Mouse (Mus musculus): ENCODE data around the gene Ccdc85c. TPM values are rescaled to one million over a fixed set of nuclear protein-coding genes. Genes with fewer than 3 reads are reported as not detected.

The Ccdc85c gene
- total RNA-seq, 2 experiments from 2014 or later: 7.3 to 8.4 TPM

DNA sequence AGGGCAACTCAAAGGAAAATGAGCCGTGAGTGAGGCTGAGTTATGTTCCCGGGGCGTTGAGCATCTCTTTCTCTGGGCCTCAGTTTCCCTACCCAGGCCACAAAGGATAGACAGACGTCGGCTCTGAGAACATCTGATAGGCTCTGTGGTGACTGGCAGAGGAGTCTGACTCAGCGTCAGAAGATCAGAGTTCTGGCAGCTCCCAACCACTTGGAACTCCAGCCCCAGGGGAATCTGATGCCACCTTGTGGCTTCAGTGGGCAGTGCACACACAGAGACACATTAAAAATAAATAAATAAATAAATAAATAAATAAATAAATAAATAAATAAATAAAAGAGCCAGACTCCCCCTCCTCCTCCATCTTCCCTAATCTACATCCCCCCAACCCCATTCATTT is 21.8 kb upstream of the Ccdc85c start:
- DNase-seq (ENCODE audit: low spot score in 2 of 2): no peak

DNA sequence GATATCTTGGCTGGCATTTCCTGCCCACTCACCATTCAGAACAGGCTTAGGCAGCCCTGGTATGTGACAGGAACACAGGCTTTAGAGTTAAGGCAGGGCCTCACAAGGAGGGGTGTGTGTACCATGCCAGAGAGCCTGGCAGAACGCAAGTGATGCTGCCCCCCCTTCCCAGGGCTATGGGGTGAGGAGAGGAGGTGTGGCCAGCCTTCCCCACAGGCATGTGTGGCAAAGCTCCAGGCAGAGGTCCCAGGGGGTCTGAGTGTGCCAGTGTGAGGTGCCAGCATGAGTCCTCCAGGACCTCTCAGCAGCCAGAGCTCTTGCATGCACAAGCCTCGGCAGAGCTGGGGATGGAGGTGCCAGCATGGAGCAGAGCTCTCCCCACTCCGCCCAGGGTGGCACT is 19.4 kb upstream of the Ccdc85c start:
- DNase-seq (ENCODE audit: low spot score in 2 of 2): no peak

DNA sequence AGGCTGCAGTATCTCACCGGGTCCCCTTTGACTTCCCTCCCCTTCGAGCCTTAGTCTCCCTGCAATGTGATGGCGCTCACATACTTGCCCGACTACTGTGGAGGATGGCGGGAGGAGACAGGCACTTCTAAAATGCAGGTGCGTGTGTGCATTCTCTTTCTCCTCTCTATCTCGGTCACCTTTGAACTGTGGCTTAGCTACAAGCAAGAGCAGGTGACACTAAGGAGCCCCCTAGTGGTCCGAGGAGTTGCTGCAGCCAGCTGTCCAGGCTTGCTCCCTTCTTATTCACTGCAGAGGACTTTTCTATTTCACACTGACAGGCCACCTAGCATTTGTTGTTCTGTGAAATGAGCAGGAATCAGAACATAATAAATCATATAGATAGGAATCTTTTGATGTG is 17.7 kb upstream of the Ccdc85c start:
- DNase-seq (ENCODE audit: low spot score in 2 of 2): peak; percentile 65 to 67

DNA sequence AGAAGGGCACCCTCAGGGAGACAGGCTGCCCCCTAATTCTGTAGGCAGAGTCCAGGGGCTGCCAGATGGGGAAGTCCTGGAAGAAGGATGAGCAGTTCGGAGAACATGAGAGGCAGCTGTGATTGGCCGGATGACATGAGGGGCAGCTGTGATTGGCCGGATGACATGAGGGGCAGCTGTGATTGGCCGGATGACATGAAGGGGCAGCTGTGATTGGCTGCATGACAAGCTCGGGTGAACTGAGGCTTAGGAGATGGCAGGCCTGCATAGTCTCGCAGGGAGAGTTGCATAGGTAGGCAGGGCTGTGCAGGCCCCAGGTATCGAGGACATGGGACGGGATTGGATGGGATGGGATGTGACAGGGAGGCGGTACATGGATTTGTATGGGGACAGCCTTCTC is 17.2 kb upstream of the Ccdc85c start:
- no peak for DNase-seq (ENCODE audit: low spot score in 2 of 2)

DNA sequence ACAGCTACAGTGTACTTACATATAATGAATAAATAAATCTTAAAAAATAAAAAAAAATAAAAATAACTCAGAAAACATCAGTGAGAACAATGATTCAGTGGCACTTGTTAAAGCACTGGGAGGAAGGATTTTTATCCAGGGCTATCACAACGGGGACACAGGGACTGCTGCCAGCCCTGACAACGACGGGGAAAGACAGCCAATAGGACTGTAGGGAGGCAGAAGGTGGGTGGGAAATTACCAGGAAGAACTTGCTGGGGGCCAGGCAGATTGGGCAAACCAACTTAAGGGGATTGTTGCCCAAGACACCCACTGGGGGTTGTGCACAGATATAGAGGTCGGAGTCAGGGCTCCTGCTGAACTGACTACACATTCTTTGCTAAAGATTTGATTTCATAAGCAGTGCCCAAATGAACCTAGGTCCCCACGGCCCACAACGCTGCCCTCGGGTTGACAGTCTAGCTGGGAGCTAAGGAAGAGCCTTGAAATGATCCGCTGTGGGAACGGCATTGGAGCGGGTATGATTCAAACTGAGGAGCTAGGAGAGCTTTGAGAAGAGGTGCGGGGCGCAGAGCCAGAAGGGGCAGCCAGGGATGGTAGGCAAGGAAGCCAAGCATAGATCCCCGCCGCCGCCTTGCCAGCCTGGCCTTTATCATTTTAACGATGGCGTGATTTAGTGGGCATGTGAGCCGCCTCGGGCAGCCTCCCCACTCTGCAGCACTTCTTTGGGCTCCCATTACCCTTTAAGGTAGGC is 13.1 kb upstream of the Ccdc85c start:
- no peak for DNase-seq (ENCODE audit: low spot score in 2 of 2)

DNA sequence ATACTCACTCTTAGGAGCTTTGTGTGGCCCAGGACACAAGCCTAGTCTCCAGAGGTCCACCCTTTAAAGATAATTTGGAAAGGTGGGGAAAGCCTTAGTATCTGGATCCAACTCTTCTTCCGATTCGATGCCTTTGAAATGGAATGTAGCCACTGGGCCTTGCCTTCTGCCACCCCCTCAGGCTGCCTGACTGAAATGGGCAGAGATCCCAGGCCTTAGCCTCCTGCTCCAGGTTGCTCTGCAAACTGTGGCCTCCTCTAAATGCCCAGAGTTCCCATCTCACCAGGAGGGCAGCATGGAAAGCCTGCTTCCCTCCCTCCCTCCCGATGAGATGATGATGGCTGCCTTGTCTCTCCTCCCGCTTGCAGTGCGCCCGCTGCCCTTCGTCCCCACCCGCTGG is 11.8 kb upstream of the Ccdc85c start:
- DNase-seq (ENCODE audit: low spot score in 2 of 2): no peak

DNA sequence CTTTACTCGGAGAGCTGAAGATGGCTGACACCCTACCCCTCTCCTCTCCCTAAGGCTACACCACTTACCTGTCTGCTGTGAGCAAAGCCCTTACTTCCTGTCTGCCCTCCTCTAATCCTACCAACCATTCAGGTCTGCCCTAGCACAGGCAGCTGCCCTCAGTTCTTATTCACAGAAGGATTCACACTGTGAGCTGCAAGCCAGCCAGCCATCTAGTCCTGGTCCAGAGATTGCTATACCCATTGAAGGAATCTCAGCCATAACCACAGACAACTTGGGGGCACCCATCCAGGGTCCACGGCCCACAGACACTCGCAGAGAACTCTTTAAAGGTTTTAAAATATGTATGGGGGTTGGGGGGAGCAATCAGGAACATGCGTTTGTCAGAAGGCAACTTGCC is 11.2 kb upstream of the Ccdc85c start:
- no peak for DNase-seq (ENCODE audit: low spot score in 2 of 2)

DNA sequence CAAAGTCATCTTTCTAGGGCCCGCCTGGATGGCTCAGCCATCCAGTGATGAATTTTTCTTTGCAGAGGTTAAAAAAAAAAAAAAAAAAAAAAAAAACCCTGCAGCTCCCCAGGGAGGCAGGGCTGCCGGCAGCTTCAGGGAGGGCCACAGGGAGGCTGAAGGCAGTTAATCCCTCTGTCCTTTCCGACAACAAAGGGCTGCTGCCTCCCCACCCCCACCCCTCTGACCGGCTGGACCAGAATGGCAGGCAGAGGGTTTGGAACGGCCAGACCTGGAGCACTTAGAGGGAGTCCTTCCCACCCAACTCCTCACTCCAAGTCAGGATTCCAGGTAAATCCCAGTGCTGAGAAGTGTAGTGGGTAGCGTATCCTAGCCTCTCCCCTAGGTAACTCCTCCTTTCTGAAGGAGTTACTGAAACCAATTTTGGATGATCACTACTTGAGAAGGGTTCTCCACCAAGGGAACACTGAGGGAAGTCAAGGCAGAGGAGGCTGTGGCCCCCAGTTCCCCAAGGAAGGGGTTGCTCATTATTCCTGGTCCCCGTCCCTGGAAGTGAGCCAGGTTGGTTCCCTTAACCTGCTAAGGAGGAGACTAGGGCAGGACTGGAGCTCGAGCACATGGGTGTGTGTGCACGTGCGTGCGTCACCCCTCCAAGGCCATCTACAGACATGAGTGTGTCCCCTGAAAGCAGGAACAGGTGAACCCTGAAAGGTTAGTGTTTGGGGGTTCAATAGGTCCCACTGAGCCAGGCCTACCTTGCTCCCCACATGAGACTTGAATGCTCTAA is 10.2 kb upstream of the Ccdc85c start:
- no peak for DNase-seq (ENCODE audit: low spot score in 2 of 2)

DNA sequence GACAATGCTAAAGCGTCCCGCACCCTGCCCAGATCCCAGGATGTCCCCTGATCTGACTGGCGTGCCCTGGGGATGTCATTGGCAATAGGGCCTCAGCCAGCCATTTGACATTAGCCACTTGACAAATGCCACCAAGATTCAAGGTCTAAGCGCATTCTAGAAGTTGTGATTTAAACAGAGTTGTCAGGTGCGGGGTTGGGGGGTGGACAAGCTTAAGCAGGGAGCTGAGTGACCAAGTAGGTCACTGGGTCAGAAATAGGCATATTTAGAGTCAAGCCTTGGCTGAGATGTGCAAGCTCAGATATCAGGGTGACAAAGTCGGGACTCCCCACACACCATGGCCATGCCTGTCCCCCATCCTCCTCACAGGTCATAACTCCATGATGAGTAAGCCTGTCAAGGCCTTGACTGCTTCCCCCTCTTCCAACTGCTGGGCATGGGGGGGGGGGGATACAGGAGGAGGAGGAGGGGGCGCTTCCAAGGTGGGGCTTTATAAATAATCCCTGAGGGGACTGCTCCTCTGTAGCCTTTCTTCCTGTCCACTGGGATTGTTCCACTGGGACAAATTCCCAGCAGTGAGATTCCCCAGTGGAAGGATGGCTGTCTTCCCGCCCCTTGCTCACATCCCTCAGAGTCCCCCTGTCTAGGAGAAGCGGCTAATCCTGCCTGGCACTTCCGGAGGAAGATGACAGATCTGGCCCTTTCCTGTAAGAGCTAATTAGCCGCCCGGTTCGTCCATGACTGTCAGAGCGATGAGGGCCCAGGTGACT is 9.4 kb upstream of the Ccdc85c start:
- DNase-seq (ENCODE audit: low spot score in 2 of 2): no peak

DNA sequence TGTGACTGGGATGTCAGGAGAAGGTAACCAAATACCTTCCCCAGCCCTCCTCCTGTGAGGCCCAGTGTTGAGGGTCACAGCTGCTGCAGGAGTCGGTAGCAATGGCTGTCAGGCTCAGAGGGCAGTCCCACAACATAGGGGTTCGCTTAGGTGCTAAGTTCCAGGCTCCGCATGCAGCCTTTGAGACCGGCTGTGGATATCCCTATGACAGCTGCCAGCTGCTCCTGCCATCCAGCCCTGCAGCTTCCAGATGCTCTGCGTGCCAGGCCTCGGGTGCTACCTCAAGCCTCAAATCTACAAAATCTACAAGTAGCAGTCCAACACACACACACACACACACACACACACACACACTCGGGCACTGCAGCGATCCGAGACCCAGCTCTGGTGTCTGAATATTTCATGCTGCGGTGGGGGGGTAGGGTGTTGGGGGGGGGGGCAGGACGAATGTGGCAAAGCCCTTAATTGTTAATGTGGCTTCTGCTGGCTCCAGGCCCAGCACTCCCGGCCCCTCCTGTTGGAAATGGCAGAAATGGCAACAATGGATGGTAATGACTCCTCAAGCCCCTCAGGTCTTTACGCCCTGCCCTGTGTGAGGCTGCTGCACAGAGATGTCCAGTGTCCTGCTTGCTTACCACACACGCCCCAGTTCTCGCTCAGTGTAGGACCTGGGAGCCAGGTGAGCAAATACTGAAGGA is 3.1 kb upstream of the Ccdc85c start:
- DNase-seq (ENCODE audit: low spot score in 2 of 2): no peak

DNA sequence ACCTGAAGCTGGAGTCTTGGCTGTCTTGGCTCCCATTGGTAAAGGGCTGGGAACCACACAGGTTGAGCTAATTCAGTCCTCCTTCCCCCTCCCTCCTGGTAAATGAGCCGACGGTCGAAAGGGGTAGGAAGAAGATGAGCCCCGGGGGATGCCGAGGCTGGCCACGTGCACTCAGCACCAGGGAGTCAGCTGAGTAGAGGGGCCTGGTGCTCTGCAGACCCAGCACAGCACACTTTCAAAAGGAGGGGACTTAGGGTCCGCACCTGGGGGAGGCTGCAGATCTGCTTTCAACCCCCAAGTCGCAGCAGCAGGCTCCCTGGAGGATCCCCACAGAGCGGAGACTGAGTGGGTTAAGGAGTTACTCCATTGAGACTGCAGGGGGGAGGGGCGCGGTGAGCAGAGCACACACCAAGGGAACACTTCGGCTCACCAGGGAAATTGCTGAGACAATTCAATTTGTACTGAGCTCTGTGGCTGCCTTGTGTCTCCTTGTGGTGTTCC is 2.2 kb upstream of the Ccdc85c start:
- no peak for DNase-seq (ENCODE audit: low spot score in 2 of 2)

DNA sequence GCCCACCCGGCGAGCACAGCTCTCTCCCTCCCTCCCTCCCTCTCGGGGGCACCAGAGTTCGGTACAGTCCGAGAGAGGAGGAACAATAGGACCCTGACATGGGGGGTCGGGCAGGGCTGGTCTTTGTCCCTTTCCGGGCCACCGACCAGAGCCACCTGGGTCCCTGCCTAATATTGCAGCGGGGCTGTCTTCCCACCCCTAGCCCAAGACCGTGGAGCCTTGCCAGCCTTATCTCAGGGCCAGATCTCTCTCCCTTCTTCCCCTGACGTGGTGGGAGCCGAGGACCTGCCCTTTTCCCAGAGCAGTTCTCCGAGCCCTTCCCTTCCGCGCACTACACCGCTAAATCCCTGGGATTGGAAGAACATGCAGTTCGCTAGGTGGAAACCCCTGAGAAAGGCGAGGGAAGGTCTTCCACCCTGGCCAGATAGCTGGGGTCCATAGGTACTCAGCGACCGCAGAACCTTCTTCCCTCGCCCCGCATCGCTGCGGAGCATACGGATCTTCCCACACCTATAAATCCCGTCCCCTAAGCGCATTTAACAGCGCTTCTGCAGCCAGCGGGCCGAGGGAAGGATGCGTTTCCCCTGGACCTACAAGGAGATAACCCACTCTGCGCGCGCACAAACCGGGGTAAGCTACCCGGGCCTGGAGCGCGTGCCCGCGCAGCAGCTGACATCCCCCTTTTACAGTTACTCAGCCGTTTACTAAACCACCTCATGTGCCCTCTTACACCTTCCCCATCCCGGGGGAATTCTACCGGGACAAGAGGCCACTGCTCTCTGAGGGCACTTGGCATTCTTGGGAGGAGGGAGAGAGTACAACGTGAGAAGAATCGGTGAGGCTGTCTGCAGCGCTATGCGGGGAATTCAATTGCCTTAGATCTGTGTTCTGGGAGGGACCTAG is 946 bp upstream of the Ccdc85c start:
- peak in 1 of 2 experiments; percentile 33 for DNase-seq (ENCODE audit: low spot score in 2 of 2)

DNA sequence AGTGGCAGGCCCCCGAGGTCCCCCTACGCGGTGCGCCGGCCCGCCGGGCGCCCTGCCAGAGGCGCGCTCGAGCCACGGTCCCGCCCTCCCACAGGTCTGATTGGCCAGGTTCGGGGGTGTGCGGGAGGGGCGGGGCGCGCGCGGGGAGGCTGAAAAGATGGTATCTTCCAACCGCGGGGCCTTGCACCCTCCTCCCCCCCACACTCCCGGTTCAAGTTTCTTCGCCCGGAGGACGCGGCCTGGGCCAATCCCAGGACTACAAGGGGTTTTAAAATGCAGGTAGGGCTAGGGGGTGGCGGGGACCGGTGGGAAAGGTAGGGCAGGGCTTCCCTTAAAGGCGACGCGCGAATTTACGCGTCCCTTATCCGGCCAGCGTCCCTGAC is 274 bp upstream of the Ccdc85c start:
- DNase-seq (ENCODE audit: low spot score in 2 of 2): peak; percentile 96 to 97

DNA sequence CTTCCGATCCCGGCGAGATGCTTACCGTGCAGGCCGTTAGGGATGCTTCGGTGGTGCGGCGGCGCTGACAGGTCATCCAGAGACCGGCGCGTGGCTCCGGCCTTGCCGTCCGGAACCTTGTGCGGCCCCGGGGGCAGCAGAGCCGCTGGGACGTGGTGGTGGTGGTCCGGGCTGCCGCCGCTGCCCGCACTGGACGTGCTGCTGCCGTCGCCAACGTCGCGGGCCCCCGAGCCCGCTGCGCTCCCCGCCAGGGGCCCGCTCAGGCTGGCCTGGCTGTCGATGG is 971 bp downstream of the Ccdc85c start:
- no peak for DNase-seq (ENCODE audit: low spot score in 2 of 2)

DNA sequence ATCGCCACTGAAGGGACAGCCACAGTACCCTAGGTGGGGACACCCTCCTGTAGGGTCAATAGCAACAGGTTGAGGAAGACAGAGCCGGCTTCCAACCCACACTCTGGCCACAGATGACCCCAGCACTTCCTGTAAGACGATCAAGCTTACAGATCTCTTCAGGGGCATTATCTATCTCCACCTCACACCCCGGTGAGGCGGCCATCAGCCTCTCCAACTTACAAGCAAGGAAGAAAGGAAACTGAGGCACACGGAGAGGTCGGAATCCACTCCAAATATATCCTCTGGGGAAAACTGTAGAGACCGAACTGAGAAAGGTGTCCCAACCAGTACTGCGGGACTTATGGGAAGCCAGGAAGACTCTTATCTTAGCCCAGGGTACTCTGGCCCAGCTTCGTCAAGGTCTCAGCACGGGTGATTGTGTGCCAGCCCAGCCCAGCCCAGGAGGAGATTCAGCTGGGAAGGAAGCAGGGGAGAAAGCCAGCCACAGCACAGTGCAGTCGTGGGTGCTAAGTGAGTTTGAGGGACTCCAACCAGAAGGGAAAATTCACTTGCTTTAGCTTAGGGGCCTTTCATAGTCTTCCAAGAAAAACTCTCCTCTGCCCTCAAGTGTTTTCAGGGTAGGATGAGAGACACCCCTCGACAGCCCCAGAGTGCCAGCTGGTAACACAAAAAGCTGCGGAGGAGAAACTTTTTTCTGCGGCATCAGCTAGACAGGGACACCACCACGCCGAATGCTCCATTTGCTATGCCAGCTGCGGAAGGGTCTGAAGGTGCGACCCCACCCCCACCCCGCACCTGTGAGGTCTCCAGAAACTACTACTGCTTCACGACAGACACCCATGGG is 1.5 kb downstream of the Ccdc85c start:
- DNase-seq (ENCODE audit: low spot score in 2 of 2): no peak

DNA sequence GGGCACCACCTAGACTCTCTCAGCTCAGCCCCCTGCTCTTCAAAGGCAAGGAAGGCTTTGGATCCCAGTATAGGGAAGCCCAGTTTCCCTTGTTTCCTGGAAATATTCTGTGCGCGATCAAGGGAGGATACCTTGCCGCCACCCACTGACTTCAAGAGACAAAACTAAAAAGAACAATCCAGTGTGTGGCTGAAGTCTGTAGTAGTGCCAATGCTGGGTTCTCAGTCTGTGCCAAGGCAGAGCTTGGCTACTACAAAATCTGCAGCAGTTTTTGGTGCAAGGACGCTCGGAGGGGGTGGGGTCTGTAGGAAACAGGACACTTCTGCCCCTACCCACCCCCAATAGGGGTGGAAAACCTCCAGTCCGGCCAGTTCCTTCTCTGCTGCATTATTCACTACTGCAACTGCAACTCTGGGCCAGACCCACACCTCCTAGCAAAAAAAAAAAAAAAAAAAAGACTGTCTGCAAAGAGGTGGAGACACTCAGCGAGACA is 3.0 kb downstream of the Ccdc85c start:
- no peak for DNase-seq (ENCODE audit: low spot score in 2 of 2)

DNA sequence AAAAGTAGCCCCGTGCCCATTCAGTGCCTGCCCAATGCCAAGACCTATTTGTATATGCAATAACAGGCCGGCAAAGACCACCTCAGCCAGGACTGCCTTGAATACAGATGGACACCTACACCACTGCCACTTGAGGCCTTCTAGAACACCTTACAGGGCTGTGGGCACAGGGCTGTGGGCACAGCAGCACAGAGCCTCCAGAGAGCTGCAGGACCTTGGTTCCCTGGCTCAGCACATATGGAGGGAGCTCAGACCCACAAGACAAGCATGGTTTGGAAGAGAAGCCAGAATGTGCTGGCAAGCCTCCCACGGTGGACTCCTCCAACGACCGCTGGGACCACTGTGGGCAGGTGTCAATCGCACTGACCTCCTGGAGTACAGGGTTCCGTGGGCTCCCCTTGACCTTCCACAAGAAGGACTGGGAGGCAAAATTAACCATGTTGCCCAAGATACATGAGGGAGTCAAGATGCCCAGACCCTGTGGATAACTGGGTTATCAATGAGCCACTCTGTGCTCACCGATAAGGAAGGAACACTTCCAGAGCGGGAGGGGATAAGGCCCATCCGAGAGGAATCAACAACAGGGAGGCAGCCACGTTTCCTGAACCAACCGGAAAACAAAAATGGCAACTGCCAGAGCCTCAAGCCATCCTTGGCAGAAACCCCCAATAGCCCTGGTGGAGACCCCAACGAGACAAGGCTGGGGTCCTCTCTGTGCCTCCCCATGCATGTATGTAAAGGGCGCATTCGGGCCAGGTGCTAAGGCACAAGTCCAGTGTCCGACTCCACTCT is 3.7 kb downstream of the Ccdc85c start:
- no peak for DNase-seq (ENCODE audit: low spot score in 2 of 2)

DNA sequence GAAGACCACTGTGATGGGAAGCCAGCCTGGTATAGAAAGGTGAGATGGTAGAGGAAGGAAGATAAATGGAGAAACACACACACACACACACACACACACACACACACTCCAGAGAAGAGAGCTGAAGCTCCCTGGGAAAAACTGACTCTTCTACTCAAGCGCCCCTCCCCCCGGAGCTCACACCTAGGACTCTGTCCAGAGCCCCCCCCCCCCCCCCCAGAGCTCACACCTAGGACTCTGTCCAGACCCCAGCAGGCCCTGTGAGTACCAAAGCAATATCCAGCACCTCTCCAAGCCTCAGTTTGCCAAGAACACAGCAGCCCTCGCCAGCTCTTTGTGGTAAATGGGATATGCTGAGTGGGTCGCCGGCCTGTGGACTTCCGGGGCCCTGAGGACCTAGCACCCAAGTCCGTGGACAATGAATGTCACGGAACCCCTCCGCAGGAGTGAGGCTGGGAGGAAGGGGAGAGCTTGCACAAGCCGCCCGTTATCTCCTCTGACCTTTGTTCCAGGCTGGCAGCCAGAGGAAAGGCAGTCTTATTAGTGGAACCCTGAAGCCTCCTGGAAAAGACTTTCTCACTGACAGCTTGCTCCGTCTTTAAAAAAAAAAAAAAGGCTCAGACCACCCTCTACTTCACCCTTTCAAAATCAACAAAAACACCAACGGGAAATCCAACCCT is 4.8 kb downstream of the Ccdc85c start:
- DNase-seq (ENCODE audit: low spot score in 2 of 2): no peak
